Mouse (Mus musculus) forebrain, embryonic 15.5 days (tissue): ENCODE results near the gene Ankrd11. TPM values are rescaled to one million over a fixed set of nuclear protein-coding genes. Genes with fewer than 3 reads are reported as not detected.
A peak's percentile ranks its signal among the peaks of the same experiment; 100 is the strongest.

ENCODE experiments used
- ATAC-seq: fragments of 200-750 bp; cut with Nextera tagmentation; replicated peaks from 2 replicates; pipeline ENCODE4 v1.8.0; 2017; ENCODE audit warnings: mild to moderate bottlenecking, moderate TSS enrichment, moderate library complexity
- H3K27ac ChIP-seq: fragments of 300-500 bp; sonication (generic); replicated peaks from 2 replicates; pipeline ENCODE4 v1.5.1; 2015; ENCODE audit warnings: mild to moderate bottlenecking, inconsistent platforms
- H3K27me3 ChIP-seq: fragments of 300-500 bp; sonication (generic); 2 replicates; pipeline ENCODE4 v1.6.1; 2015; ENCODE audit warnings: inconsistent platforms
- H3K36me3 ChIP-seq: fragments of 300-500 bp; sonication (generic); 2 replicates; pipeline ENCODE4 v1.6.1; 2015; ENCODE audit warnings: mild to moderate bottlenecking, inconsistent platforms
- H3K4me1 ChIP-seq: fragments of 300-500 bp; sonication (generic); 2 replicates; pipeline ENCODE4 v1.6.1; 2015; ENCODE audit warnings: inconsistent platforms
- H3K4me2 ChIP-seq: fragments of 300-500 bp; sonication (generic); replicated peaks from 2 replicates; pipeline ENCODE4 v1.6.1; 2015; ENCODE audit warnings: mild to moderate bottlenecking, inconsistent platforms
- H3K4me3 ChIP-seq: fragments of 300-500 bp; sonication (generic); 2 replicates; pipeline ENCODE4 v1.5.1; 2015; ENCODE audit warnings: mild to moderate bottlenecking, inconsistent platforms
- H3K9ac ChIP-seq: fragments of 300-500 bp; sonication (generic); replicated peaks from 2 replicates; pipeline ENCODE4 v1.6.1; 2015; ENCODE audit warnings: mild to moderate bottlenecking, inconsistent platforms
- H3K9me3 ChIP-seq: fragments of 300-500 bp; sonication (generic); 2 replicates; pipeline ENCODE4 v1.6.1; 2016; ENCODE audit warnings: inconsistent platforms
- WGBS: fragments of 180-500 bp; shearing (Covaris S2); methylation state at CpG from one replicate; pipeline ENCODE4 v1.1.7; 2015; ENCODE audit warnings: mixed read lengths; 5-methylcytosine and 5-hydroxymethylcytosine counted together
- polyA plus RNA-seq: library from polyadenylated mRNA; unstranded; fragments of >200 nt; fragmentation: Nextera tagmentation; extraction: Ambion mirVana; gene quantifications from 2 replicates; pipeline ENCODE4 v1.2.1, GENCODE M21; 2015

Gene Ankrd11
- polyA plus RNA-seq, 1 experiment from 2014 or later, result 53.3 TPM

DNA sequence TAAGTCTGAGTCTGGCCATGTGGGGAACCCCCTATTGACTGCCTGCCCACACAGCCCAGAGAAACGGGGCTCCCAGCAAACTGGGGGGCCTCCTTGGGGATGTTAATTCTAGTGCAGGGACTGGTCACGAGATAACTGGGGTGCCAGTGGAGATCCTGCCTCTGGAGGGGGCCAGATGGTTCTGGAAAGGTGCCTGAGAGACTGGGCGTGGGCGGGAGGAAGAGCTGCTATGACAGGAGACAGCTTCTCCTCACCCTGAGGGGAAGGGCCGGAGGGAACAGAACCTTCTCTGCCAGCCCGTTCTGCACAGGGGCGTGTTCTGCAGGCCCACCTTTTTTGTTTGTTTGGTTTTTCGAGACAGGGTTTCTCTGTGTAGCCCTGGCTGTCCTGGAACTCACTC is 175.8 kb downstream of the Ankrd11 start:
- 79% methylated on average over 8 of the region's 8 CpGs for WGBS
- H3K4me1 ChIP-seq, result 0 out of 2 replicates have a peak, but pooled peaks cover 5% of the 10 kb centered on the region
- no peak overlapping the region for H3K27ac ChIP-seq
- H3K9me3 ChIP-seq, result 0 out of 2 replicates have a peak, but pooled peaks cover 3% of the 10 kb centered on the region
- no peaks in the 10 kb centered on the region for H3K36me3 ChIP-seq
- no peak overlapping the region for H3K9ac ChIP-seq
- no peak overlapping the region for H3K4me2 ChIP-seq
- no peak overlapping the region for H3K4me3 ChIP-seq
- ATAC-seq, result no peak
- H3K27me3 ChIP-seq, result no peaks in the 10 kb centered on the region

DNA sequence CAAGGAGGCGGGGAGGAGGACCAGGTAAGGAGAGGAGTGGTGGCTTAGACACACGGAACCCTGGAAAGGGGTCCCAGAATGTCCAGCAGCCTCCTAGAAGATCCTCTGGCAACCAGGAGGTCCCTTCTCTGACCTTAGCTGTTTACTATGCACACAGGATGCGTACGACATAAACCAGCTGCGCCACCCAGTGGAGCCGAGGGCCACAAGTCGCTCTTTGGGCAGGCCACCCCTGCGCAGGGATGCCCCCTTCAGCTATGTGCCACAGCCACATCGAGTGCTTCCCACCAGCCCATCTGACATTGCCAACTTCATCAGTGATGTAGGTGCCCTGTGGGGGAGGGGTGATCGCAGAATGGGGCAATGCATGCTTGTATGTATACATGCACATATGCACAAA is 176.6 kb downstream of the Ankrd11 start:
- no peak for ATAC-seq

DNA sequence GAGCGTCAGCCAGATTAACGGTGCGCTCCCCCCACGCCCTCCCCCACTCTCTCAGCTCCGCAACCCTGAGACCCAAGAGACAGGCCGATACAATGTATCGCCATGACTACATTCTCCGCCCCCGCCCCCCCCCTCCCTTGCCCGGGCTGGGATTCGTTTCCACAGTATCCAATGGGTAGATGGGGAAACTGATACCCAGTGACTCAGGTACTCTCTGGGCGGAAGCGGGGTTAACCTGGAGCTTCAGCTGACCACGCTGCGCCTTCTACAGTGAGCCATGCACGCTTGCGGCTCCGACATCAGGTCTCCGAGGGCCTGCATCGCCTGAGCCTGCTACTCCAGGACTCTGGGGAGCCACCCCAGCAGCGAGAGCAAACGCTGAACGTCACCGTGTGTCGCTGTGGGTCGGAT is 177.4 kb downstream of the Ankrd11 start:
- peak overlapping the region; percentile 30; the same call in 1 of the 2 replicates for H3K9ac ChIP-seq

More for the DNA sequence above, 176.6 kb downstream of the Ankrd11 start:
- H3K4me1 ChIP-seq, result 0 out of 2 replicates have a peak, but pooled peaks cover 5% of the 10 kb centered on the region
- H3K27me3 ChIP-seq, result no peaks in the 10 kb centered on the region
- H3K9ac ChIP-seq, result no peak overlapping the region
- peak overlapping the region; percentile 43 for H3K4me2 ChIP-seq
- no peak overlapping the region for H3K27ac ChIP-seq
- 57% methylated on average over 10 of the region's 10 CpGs for WGBS
- H3K36me3 ChIP-seq, result no peaks in the 10 kb centered on the region
- H3K9me3 ChIP-seq, result 0 out of 2 replicates have a peak, but pooled peaks cover 3% of the 10 kb centered on the region
- peak overlapping the region; percentile 27 for H3K4me3 ChIP-seq

DNA sequence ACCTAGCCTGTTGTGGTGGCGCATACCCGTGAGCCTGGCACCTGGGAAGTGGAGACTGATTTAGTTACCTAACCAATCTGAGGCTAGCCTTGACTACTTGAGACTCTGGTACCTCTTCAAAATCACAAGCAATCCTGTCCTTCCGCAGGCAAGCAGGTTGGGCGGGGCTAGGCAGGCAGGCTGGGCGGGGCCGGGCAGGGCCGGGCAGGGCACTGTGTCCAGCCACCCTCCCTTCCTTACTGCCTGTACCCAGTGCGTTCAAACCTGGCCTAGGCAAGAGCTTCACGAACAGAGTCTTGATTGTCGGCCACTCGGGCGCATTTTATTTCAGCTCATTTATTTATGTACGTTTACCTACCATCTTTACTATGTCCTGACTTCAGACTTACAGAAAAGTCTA is 182.2 kb downstream of the Ankrd11 start:
- Histone ChIP-seq H3K4me1 (0 out of 2 replicates have a peak, but pooled peaks cover 5% of the 10 kb centered on the region), H3K4me2 (no peak overlapping the region), H3K36me3 (no peaks in the 10 kb centered on the region), H3K27ac (no peak overlapping the region), H3K9me3 (no peaks in the 10 kb centered on the region), H3K27me3 (no peaks in the 10 kb centered on the region), H3K9ac (no peak overlapping the region), H3K4me3 (no peak overlapping the region)
- 58% methylated on average over 13 of the region's 13 CpGs for WGBS
- no peak for ATAC-seq

More for the DNA sequence above, 177.4 kb downstream of the Ankrd11 start:
- H3K36me3 ChIP-seq, result no peaks in the 10 kb centered on the region
- 0 out of 2 replicates have a peak, but pooled peaks cover 3% of the 10 kb centered on the region for H3K9me3 ChIP-seq
- ATAC-seq, result no peak; the same call in 1 of the 2 replicates
- no peaks in the 10 kb centered on the region for H3K27me3 ChIP-seq
- 56% methylated on average over 26 of the region's 26 CpGs for WGBS
- H3K4me2 ChIP-seq, result peak overlapping the region; percentile 43
- H3K4me3 ChIP-seq, result peak overlapping the region; percentile 27
- H3K27ac ChIP-seq, result no peak overlapping the region
- H3K4me1 ChIP-seq, result 0 out of 2 replicates have a peak, but pooled peaks cover 5% of the 10 kb centered on the region

DNA sequence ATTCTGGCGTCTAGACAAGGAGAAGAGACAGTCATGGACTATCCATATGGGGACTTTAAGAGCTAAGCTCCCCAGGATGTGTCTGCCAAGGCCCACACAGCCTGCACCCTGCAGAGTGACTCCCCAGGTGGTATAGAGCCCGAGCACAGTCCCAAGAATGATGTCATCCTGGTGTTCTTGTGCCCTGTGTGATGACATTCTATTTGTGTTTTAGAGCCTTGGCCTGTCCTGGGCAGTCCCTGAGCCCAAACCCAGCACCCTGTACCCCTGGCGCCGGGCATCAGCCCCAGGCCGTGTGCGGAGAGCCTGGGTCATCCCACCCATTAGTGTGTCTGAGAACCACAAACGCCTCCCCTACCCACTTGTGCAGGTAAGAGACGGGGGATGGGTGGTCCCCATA is 185.8 kb downstream of the Ankrd11 start:
- 81% methylated on average over 8 of the region's 8 CpGs for WGBS
- Histone ChIP-seq H3K9ac (no peak overlapping the region), H3K27ac (no peak overlapping the region), H3K4me1 (peaks cover 8% of the 10 kb centered on the region), H3K9me3 (no peaks in the 10 kb centered on the region), H3K27me3 (no peaks in the 10 kb centered on the region), H3K4me3 (no peak overlapping the region), H3K4me2 (no peak overlapping the region), H3K36me3 (no peaks in the 10 kb centered on the region)
- ATAC-seq, result no peak

DNA sequence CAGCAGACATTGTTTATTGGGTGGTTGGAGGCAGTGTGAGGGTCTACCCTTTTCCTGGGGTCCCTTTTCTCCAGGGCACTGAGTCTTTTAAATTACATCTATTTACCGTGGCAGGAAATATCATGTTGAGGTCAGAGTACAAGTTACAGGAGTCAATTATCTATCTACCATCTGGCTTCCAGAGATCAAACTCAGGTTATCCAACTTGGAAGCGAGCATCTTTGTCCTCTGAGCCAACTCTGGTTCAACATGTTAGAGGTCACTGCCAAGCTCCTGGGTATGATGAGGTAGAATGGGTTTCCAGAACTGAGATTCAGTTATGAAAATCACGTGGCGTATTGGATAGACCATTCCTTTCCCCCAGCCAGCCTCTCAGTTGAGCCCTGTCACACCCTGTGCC is 187.0 kb downstream of the Ankrd11 start:
- no peak overlapping the region for H3K4me2 ChIP-seq
- no peaks in the 10 kb centered on the region for H3K9me3 ChIP-seq
- peaks cover 8% of the 10 kb centered on the region for H3K4me1 ChIP-seq
- H3K27me3 ChIP-seq, result no peaks in the 10 kb centered on the region
- no peak for ATAC-seq
- H3K36me3 ChIP-seq, result no peaks in the 10 kb centered on the region
- H3K9ac ChIP-seq, result no peak overlapping the region
- 84% methylated on average over 4 of the region's 4 CpGs for WGBS
- no peak overlapping the region for H3K4me3 ChIP-seq
- H3K27ac ChIP-seq, result no peak overlapping the region

DNA sequence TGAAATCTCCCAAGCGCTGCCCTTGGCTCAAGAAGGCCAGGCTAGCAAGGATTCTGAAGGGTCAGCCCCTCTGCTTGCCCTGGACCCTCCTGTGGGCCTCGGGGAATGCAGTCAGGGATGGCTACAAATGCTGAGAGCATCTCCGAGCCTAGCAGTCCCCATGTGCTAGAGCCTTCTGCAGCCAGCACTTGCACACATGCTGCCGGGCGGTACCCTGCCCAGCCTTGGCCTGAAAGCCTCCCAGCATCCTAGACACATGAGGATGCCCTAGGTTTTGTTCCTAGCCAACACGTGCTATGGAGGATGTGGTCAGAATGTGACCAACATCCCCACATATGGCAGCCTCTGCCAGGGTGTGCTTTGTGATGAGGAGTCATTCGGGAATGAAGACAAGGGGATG is 187.7 kb downstream of the Ankrd11 start:
- Histone ChIP-seq H3K4me1 (peaks cover 8% of the 10 kb centered on the region), H3K4me2 (no peak overlapping the region), H3K4me3 (no peak overlapping the region), H3K9ac (no peak overlapping the region), H3K9me3 (no peaks in the 10 kb centered on the region), H3K36me3 (no peaks in the 10 kb centered on the region), H3K27me3 (no peaks in the 10 kb centered on the region), H3K27ac (no peak overlapping the region)
- ATAC-seq, result no peak
- 83% methylated on average over 7 of the region's 7 CpGs for WGBS

DNA sequence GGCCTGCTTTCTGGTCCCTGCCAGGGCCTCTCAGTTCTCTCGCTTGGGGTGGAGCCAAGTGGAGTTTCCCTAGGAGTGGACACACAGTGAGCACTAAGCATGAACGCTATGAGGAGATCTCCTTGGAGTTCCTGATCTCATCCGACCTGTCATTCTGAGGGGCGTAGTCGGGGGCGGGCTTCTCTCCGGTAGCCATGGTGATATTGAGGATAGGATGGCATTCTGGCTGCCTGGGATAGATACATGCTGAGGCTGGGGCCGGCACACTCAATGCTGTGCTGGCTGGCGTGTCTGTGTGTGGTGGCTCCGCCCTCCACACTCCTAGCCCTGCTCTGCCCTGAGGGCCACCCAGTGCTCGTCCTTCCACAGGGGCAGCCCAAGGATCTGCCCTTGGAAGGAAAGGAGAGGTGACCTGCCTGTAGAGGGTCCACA is 188.7 kb downstream of the Ankrd11 start:
- Histone ChIP-seq H3K9me3 (no peaks in the 10 kb centered on the region), H3K27ac (no peak overlapping the region), H3K4me3 (no peak overlapping the region), H3K36me3 (no peaks in the 10 kb centered on the region), H3K27me3 (no peaks in the 10 kb centered on the region), H3K4me2 (no peak overlapping the region), H3K4me1 (peaks cover 9% of the 10 kb centered on the region), H3K9ac (no peak overlapping the region)
- ATAC-seq, result peak; percentile 68
- WGBS, result 14% methylated on average over 11 of the region's 11 CpGs

DNA sequence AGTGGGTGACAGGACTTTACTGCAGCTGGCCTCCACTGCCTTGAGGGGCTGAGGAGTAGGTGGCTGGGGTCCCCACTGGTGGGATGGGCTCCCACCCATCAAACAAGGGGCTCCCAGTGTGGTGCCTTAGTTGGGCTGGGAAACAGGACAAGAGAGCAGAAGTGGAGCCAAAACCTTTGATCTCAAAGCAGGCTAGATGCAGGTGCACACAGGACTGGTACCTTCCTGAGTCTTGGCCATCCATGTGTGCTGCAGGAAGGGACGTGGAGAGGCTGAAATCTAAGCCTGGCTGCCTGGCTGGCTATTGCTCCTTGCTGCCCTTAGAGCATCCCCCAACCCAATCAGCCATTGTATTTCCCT is 189.6 kb downstream of the Ankrd11 start:
- H3K9me3 ChIP-seq, result no peaks in the 10 kb centered on the region
- H3K4me2 ChIP-seq, result no peak overlapping the region
- H3K27ac ChIP-seq, result no peak overlapping the region
- no peaks in the 10 kb centered on the region for H3K27me3 ChIP-seq
- peaks cover 13% of the 10 kb centered on the region for H3K4me1 ChIP-seq
- no peaks in the 10 kb centered on the region for H3K36me3 ChIP-seq
- H3K4me3 ChIP-seq, result no peak overlapping the region
- no peak for ATAC-seq
- no peak overlapping the region for H3K9ac ChIP-seq
- WGBS, result 33% methylated on average over 1 of the region's 1 CpGs

DNA sequence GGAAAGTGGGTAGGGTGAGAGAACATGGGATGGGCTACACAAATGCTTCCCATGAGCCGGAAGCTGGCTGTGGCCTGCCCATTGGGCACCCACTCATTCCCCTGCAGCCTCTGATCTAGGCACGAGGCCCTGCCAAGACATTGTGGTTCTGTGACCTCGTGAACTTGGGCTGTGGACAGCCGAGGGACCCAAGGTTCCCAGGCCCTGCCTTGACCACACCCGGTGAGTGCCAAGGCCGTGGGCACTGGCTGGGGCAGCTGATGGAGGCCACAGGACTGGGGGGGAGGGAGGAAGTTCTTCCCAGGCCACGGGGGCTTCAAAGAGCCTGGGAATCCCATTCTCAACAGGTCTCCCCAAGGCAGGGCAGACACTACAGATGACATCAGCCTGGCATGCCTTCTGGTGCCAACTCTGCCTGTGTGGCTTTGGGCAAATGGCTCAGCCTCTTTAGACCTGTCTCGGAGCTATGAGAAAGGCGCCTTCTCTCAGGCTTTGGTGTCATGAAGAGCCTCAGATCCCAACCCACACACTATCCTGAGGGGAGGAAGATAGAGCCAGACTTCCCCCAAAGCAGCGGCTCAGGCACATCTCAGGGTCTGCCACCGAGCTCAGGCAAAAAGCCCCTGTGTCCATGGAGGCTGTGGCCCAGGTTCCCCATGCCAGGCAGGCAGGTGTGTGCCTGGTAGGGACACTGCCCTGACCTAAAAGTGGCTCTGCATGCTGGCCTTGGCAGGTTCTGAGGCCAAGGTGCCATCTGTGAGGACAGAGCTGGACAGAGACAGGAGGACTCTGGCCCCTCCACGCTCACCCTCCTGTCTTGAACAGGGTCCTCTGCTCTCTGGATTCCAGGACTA is 190.2 kb downstream of the Ankrd11 start:
- Histone ChIP-seq H3K4me3 (no peak overlapping the region), H3K36me3 (no peaks in the 10 kb centered on the region), H3K27me3 (no peaks in the 10 kb centered on the region), H3K4me2 (no peak overlapping the region), H3K27ac (no peak overlapping the region), H3K4me1 (peaks cover 13% of the 10 kb centered on the region), H3K9me3 (no peaks in the 10 kb centered on the region), H3K9ac (no peak overlapping the region)
- ATAC-seq, result no peak
- WGBS, result 82% methylated on average over 12 of the region's 12 CpGs

DNA sequence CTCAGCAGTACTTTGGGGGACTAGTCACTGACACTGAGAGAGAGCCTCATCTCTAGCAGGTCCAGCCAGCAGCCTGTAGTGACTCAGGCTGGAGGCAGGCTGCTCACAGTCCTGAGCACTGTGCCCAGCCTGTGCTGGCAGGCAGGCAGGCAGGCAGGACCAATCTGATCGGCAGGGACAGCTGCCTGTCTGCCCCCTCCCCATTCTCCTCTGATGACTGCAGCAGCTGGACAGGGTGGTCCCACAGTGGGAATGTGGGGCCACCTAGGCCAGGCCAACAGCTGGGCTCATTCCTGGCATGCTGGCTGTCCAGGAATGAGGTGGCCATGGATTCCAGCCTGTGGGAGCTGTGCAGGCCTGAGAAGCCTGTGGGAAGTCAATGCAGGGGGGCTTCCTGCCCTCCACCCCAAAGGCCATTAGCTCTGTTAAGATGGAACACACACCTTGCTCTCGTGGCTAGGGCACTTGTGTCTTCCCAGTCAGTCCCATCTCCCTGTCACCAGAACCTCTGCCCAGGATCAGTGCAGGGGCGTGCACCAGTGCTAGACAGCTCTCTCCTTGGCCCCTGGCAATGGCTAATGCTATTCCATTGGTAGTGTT is 191.3 kb downstream of the Ankrd11 start:
- Histone ChIP-seq H3K4me2 (no peak overlapping the region), H3K9ac (no peak overlapping the region), H3K27ac (no peak overlapping the region), H3K36me3 (no peaks in the 10 kb centered on the region), H3K4me3 (no peak overlapping the region), H3K4me1 (peaks cover 13% of the 10 kb centered on the region), H3K27me3 (no peaks in the 10 kb centered on the region), H3K9me3 (no peaks in the 10 kb centered on the region)
- WGBS, result 69% methylated on average over 3 of the region's 3 CpGs
- ATAC-seq, result no peak

DNA sequence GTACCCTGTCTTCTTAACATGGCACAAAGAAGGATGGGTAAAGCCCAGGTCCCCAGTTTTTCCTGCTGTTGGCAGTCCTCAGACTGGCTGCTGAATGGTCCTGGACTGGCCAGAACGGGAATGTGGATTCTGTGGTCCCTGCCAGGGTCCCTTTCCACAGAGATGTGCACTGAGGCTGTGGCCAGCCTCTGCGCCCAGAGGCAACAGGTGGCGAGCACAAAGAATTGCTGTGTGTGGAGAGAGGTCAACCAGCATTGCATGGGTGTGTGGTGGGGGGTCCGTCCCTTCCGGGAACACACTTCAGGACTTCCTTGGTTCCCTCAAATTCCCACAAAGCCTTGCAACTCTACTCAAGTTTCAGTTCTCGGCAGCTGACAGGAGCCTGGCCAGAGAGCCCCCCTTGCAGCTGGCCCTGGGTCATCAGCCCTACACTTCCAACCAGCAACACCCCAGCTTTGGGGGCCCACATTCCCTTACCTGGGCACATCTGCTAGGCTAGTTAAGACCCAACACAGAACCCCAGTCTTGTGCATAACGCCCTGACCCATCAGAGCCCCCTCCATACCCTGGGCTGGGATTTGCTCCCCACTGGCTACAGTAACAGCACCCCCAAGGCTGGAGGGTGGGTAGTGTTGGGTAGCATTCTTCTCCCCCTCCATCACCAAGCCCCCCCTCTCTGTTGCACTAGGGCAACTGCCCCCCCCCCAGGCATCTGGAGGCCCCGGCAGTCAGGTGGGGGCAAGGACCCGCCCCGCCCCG is 192.7 kb downstream of the Ankrd11 start:
- Histone ChIP-seq H3K4me3 (no peak overlapping the region), H3K9me3 (no peaks in the 10 kb centered on the region), H3K36me3 (no peaks in the 10 kb centered on the region), H3K9ac (no peak overlapping the region), H3K27me3 (no peaks in the 10 kb centered on the region), H3K4me1 (peaks cover 13% of the 10 kb centered on the region), H3K4me2 (no peak overlapping the region), H3K27ac (no peak overlapping the region)
- 72% methylated on average over 11 of the region's 11 CpGs for WGBS
- no peak for ATAC-seq
